Mouse (Mus musculus) thymus, postnatal 4 days (tissue): ENCODE results near the gene S100pbp.

ENCODE experiments used
- DNase-seq: peaks from one replicate; pipeline ENCODE4 v3.0.0; 2021

Gene S100pbp

DNA sequence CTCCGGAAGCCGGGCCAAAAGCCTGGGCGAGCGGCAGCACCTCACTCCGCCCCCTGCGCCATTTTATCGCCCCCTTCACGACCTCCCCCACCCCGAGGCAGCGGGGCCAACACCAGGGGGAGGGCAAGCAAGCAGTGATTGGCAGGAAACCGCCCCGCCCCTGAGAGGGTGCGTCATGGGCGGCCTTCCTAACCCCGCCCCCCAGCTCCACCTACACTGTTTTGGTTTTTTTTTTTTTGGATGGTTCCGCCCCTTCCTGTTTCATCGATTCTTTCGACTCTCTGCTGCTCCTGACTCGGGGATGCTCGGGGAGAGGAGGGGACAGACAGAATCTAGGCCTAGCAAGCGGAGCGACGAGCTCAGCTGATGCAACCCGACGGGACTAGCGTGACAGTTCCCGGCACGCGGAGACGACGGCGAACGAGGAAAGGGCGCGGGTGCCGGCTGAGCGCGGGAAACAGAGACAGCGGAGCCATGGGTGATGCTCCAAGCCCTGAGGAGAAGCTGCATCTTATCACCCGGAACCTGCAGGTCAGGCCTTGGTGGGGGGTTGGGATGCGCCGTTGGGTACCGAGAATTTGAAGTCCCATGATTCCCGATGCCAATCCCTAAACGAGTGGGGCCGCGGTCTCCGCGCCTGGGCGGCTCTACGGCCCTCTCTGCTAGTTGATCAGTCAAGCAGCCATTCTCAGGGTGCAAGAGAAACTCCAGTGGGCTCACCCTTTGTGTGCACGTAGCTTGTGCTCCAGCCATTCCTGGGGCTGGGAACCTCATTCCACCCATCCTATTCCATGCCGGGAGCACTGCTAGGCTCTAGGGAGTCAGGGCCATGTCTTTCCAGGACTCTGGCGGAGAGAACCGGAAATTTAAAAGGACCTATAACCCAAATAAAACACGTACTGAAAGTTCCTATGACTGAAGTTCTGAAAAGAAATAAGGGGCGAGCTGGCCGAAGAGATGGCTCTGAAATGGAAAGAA, at the start of gene S100pbp, which contains the start of gene Yars:
S100pbp (minus strand) TSS at position 186 of the 978 bp plus-strand sequence.
Yars (plus strand) TSS at position 219 of the 978 bp plus-strand sequence.
- peak; percentile 99 for DNase-seq

DNA sequence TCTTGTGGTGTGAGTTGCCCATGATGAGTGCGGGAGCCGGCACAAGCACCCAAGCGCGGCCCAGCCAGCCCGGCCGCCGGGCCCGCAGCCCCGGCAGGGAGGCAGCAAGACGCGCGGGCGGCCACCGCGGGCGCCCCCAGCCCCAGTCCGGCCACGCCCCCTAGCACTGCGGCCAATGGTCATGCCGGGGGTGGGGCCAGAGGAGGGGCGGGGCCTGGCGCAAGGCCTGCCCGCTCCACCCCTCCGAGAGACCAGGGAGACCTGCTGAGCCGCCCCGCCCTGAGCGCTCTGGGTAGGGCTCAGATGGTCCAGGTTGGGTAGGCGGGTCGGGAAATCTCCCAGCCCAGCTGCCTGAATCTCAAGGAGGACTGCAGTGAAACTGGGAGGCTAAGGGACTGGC, 49.5 kb upstream of the S100pbp start:
- peak; percentile 58 for DNase-seq

DNA sequence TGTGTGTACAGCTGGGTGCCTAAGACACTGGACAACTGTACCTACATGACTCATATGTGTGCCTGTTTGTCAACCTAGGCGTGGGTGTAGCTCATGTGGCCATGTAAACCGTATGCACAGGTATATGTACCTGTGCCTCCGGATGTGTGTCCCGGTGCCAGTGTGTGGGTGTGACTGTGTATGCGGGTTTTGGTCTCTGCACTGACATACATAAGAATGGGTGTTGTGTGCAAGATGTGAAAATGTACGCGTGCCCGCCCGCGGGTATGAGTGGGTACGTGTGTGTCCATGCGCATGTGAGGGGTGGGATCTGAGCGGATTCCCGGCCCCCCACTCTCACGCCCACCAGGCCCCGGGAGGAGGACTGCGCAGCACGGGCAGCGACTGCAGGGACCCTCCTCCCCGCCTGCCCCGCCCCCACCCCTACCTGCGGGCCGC, 49.1 kb upstream of the S100pbp start:
- no peak for DNase-seq

DNA sequence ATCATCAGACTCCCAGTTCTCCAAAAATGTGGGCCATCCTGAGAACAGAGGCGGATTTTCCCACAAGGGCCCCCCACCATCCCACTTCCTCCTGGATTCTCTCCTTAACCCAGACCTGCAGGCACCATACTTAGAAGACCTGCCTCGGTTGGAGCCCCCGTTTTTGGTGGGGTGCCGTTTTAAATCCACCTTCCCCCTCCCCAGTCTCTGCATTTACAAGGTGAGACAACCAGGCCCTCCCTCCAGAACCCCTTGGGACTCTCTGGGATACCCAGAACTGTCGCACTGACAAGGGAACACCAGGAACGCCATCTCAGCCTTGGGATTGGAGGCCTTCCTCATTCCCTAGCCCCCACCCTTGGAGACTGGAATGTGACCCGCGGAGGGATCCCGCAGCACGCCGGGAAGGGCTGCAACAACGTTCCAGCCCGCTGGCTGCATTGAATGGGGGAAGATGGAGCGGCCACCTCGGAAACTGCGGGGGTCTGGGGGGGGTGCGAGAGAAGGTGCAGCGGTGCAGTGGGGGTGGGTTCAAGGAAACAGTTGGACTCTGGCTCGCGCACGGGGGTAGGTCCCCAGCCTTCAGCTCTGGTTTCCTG, 48.4 kb upstream of the S100pbp start:
- DNase-seq: no peak

DNA sequence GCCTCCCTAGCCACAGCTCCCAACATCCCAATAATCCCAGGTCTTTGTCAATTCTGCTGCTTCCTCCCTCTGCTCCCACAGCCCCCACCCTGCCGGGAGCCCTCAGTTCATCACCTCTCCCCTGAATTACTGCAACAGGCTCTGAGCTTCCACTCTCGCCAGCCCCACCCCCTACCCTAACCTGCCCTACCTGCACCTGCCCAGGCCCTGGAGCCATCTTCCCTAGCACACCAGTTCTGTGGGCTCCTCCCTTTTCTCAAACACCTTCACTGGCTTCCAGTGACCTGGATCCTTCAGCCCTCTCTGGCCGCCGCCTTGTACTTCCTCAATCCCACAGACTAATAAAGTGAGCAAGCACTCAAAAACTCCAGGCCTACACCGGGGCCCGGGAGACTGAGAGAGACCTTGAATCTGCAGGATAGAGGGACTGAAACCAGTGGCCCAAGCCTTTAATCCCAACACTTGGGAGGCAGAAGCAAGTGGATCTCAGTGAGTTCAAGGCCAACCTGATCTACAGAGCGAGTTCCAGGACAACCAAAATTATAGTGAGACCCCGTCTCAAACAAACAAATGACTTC, 46.8 kb upstream of the S100pbp start:
- DNase-seq: no peak

DNA sequence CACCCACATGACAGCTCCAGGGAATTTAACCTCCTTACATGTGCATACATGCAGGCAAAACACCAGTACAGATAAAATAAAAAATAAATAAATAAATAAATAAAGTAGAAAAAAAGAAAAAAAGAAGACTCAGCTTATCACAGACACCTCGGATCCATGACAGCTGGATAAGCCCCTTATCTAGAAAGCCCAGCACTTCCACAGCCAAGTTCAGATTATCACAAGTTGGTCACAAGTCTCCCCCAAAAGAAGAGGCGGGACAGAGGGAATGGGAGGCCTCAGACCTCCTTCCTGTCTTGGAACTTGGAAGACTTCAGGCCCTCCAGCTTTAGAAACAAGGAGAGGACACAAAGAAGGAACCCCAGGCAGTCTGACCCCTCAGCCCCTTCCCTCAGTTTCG, 45.6 kb upstream of the S100pbp start:
- DNase-seq: no peak

DNA sequence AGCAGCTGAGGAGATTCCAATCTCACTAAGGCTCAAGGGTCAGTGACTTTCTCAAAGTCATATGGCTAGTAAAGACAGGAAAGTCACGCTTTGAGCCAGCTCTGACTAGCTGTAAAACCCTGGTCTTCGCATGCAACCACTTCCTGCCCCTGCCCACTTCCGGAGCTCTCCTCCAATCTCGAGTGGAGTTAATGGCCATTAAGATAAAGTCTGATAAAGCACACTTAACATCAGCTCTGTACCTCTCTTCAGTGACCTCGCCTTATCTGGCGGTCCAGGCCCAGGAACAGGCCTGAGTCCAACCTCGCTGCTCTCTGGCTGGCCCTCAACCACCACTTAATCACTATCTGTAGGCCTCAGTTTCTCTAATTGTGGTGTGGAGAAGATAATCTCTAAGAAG, 45.0 kb upstream of the S100pbp start:
- no peak for DNase-seq

DNA sequence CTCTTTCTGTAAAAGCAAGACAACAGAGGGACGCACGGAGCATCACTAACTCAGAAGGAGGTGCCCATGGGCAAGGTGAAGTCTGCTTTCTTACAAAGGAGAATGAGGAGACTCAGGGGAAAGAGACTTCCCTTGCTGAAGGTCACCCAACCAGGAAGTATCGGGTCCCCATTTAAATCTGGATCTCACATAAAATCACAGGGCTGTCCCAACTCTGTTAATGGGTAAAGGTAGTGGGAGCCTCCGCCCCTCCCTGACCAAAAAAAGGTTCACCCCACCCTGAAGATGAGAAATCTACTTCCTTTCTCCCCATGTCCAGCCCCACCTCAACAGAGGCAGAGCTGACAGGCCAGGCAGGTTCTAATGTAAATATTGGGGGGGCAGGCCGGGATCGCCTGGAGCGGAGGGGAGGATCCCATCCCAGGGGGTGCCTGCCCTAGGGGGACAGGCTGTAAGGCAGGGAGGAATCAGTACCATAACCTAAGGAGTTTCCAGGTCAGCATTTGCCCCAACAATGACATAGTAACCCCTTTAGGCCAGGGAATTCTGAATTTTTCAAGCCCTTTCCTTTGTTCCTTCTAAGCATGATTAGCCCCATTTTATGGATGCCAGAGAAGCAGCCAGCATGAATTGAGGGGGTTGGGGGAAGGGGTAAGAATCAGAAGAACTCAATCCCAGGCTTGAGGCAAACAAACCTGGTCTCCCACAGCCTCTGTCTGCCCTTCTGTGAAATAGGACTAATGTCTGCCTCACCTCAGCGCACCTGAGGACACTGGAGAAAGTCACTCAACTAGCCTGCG, 43.2 kb upstream of the S100pbp start:
- DNase-seq: no peak

DNA sequence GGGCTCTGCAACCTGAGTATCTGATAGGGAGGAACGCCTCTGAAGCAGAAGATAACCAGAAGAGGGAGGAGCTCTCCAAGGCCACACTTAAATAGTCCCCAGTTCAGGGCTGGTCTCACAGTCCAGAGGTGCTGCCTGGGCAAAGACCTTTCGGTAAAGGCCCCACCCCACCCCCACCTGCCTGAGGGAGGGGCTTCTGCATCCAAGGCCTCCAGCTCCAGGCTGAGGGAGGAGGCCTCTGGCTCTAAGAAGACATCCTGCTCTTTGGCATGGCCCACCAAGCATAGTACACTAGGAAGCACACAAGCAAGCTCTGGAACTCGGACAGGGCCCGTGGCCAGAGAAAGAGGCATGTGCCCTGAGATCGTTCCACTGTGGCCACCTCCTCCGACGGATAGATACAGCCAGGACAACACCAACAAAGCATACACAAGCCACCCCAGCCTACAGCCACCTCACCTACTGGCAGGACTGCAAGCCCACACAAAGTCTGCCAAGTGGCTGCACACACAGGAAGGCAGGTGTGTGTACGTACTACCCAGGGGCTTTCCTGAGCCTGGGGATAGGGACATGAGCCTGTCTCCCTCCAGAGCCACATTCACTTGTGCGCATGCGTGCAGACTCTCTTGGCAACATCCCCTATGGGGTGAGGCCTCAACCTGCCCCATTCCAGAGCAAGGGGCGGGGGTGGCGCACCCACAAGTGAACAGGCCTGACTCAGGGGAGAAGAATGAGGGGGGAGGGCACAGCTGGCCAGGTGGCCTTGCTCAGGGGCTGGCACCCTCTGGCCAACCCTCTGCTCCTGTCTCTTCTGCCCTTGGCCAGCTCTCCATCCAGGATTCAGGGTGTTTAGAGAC, 42.3 kb upstream of the S100pbp start:
- DNase-seq: no peak

DNA sequence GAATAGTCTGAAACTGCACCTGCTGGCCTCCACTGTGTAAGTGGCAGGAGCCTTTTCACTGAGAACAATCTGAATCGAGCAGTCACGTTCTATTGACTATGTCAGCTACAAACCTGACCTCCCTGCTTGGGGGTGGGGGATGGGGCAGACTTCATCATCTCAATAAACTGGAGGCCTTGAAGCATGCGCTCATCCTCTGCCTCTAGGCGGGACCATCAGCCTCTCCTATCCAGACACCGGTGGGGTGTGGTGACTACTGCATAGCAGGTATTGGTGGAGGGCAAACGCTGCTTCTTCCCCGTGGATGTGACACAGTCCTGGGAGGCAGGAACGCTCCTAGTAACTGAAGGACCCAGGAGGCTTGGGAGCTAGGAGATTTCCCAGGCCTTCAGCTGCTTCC, 41.4 kb upstream of the S100pbp start:
- no peak for DNase-seq

DNA sequence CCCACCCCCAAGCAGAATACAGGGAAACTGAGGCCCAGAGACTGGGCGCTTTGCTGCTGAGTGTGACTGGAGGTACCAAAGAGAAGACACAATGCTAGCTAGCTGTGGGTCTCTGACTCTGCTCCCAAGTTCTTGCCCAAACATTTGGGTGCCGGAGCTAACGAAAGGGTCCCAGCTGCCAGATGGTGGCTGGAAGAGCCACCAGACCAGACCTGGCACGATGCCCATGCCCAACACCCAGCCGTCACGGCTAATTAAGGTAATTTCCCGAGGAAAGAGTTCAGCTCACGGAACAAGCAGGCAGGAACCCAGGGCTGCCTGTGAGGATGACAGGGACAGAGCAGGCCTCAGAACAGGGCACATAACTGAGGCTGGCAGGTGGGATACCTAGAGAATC, 38.5 kb upstream of the S100pbp start:
- DNase-seq: no peak

DNA sequence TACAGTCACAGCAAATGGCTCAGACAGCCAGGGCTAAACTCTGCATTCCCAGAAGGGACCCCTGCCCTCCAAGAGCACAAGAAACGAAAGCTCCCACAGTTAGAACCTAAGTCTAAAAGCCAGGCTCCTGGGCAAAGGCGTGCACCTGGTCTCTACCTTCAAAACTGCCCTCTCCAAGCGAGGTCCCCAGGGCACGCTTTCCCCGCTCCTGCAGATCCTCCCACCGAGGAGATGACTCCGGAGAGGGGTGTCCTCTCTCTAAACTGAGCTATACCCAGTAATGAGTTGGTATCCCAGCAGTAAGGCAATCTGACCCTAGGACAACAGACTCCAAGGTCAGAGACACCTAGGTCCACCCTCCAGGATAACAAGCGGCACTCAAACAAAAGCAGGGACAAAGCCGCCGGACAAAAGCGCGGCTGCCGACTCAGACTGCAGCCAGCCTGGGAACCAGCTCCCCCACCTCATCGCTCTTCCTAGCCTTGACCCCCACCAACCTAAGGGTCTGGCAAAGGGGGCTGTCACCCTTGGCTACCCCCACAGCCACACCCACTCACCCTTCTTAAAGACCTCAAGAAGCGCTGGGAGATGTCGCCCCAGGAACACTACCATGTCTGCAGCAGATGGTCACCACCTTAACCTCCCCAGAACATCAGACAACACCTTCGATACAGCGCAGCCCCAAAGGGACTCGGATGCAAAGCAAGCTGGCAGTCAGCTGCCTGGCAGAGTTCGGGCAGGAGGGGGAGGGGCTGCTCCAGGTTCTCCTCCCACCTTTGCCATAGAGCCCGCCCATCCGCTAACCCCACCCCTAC, 37.9 kb upstream of the S100pbp start:
- DNase-seq: no peak

DNA sequence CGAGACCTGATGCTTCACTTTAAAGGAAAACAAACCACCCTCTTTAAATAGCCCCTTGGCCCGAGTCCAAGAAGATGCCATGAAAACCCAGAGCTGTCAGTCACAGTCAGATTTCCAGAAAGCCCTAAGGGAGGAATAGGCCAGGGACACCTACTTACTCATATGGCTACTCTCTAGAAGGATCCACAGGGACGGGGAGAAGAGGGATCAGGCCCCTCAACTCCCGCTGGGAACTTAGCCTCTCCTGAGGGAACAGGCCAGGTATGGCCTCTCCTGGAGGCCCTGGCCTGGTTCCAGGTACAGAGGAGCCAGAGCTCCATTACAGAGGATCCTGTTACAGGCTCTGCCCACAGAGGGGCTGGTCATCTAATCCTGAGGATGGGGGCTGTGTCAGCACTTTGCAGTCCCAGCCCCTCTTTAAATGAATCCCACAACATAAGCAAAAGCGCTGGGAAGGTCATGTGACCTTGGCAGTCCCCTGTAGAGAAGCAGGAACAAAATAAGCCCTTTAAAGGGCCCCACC, 37.0 kb upstream of the S100pbp start:
- no peak for DNase-seq

DNA sequence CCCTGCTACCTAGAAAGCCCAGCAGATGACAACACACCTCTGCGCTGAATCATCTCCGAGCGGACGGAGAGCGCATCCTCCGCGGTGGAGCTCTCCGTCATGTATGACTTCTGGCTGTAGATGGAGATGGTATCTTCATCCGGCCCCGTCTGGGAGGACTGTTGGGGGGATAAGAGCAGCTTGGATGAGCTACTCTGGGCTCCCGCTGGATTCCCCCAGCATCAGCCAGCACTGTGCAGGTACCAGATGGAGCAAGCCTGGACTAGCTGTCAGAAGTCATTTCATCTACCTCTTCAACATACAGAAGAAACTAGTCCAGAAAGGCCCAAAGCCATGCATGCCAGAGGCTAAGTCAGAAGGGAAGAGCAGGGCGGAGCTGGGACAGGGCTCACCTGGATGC, 35.8 kb upstream of the S100pbp start:
- DNase-seq: no peak

DNA sequence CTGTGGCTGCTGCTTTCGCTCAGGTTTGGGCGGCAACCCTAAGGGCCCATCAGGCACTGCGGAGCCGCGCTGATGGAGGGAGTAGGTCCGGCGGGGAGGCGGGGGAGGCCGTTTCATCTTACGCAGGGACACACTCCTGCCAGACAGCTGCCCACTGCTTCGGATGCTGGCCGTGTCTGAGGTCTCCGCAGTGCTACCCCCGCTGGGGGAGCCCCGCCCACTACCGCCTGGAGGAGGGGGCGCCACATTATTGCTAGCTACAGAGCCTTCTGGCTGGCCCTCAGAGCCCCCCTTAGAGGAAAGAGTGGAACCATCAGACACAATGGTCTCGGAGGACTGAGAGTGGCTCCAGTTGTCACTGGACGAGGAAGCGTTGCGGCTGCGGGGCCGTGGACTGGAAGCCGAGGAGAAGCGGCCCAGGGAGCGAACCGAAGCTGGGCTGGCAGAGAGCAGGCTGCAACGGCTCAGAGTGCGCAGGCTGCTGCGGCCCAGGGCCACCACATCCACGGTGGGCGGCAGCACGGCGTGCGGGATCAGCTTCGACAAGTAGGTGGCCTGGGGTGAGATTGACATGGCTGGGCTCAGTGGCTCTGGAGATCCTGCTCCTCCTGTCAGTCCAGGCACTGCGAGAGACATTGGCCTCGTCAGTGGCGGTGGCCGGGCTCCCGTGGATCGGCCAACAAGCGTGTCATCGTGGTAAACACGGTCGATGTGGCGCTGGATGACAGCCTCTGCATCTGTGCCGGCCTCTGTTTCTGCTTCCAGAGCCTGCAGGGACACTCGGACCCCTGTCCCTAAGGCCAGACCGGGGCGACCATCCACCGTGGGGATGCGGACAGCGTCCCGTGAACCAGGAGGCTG, 34.1 kb upstream of the S100pbp start:
- no peak for DNase-seq

DNA sequence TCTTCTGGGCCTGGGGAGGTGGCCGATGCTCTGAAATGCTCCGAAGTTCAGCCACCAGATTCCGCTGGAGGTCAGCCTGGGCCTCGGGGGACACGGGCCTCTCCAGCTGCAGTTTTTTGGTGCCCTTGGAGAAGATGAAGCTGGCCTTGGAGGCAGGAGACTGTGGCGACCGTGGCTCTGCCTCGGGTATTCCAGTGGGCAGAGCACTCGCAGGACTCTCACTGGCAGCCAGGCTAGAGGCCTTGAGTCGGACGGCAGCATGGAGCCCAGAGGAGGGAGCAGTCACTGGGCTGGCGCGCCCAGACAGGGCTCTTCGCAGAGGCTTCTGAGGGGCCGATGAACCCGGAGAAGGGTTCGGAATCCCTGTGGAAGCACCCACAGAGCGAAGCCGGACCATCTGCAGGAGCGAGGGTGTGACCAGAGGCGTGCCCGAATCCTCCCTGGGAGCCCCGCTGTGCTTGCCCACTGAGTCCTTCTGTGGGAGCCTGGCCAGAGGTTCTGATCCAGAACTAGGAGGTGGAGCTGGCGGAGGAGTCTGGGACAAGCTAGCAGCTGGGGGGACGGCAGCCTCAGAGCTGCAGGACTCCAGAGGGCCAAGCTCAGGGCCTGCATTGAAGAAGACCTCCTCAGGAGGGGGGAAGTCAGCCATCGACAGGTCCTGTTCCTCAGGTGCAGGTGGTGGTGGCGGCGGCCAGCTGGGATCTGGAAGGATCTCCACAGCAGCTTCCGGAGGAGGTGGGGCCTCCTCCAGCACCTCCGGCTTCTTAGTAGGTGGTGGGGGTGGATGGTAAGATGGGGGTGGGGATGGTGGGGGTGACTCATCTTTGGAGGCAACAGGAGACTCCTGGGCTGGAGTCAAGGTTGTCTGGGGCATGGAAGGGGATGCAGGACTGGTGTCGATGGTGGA, 32.7 kb upstream of the S100pbp start:
- DNase-seq: no peak

DNA sequence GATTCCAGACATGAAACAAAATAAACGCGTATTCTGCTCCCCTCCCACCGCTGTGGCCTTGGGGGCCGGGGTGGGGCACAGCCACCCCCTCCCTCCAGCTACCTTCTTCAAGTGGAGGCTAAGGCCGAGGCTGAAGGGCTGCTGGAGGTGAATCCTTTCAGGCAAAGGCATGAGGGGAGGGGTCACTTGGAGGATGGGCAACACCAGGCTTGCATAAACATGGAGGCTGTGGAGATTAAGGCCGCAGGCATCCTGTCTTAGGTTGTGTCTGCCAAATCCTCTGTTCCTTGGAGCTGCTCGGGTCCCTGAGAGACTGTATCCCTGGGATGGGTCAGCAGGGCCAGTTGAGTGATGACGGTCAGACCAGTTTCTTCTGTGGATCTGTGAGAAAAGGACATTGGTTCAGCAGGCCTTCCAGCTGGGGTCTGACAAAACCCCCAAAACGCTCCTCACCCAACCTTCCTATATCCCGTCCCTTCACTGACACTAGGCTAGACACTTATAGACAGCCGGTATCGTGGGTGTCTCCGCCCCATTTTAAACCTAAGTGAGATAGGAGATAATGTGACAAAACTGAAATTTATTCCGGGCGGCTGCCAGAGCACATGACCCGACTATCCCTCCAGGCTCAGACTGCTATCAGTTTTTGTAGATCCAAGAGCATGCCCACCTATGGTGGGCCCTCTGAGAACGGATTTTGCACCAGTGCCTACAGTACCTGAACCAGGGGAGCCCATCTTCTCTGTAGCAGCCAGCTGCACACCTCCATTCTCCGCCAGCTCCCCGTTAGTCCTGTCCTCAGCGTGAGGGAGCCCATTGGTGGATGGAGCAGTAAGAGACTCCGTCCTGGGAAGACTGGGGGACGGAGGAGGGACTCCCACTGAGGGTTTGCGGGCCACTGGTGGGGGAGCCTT, 31.8 kb upstream of the S100pbp start:
- DNase-seq: no peak
